Mouse (Mus musculus) hematopoietic stem cell, adult 5-6 weeks (primary cell): ENCODE measurements around the gene Trarg1. TPM values are rescaled to one million over a fixed set of nuclear protein-coding genes. Genes with fewer than 3 reads are reported as not detected.

Experiments
- ATAC-seq, 2 experiments: fragments of 125-278 bp in 1 of 2; replicated peaks in 1 of 2; 2 replicates each; pipeline ENCODE4 v1.8.0; 2016 to 2017; ENCODE audit warnings: inconsistent platforms in 2 of 2, mild to moderate bottlenecking in 2 of 2, moderate number of reproducible peaks in 2 of 2, low read depth in 1 of 2, moderate TSS enrichment in 1 of 2; ENCODE audit not compliant: low FRiP score in 2 of 2, poor library complexity in 2 of 2, severe bottlenecking in 2 of 2, insufficient read depth in 1 of 2, low TSS enrichment in 1 of 2
- total RNA-seq: library from RNA; stranded (forward); fragments of 172-1452, 232-1000 nt; gene quantifications from 2 replicates; pipeline ENCODE4 v1.2.3, GENCODE M21; 2017

The Trarg1 gene
- total RNA-seq, 1 experiment from 2014 or later: not detected

DNA sequence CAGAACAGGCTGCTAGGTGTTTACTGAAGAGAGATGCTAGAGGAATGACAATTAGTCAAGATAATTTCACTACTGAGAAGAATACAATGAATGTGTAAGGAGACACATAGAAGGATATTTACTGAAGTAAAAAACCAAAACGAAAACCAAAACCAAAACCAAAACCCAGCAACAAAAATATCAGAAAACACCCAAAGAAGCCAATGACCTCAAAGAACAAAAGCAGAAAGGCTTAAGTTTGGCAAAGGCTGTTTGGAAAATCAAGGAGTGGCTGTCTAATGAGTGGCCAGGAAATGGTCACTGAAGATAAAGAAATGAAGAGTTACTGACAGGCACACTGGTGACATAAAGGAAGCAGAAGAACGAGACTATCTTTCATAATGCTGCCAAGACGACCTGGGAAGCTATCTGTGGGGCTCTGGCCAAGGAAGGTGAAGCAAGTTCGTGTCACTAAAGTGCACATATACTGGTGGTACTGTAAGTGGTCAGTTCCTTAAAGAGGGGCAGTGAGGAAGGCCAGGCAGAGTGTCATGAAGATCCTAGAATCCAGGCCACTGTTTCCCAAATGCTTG is 56.2 kb downstream of the Trarg1 start:
- ATAC-seq: no peak

DNA sequence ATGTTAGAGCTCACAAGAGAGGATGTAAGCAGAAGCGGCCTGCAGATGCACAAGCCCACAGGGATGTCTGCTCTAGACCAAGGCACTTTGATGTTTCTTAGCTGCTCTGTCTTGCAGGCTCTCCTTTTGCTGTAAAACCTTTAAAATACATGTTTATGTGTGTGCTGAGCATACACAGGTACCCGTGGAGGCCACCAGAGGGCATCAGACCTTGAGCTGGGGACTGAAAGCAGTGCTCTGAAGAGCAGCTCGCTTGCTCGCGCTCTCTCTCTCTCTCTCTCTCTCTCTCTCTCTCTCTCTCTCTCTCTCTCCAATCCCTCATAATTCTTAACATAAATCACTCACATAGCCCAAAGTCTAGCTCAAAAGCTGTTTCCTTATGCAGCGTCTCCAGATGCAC is 59.5 kb downstream of the Trarg1 start:
- ATAC-seq: no peak

DNA sequence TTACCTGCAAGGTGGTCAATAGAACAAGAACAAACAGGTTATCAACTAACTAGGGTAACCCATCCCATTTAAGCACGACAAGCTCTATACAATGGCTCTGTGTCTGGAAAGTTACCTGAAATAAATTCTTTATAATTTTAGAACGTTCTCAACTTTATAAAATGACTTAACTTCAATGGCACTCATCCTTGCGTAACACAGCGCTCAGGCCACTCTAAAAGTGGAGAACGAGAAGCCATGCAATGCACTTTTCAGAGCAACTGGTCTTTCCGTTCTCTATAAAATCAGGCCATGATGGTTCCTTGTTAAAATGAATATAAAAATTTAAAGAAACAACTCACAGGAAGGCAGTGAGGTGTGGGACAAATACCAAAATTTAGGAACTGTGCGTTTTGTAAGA is 62.9 kb downstream of the Trarg1 start:
- no peak for ATAC-seq

- ATAC-seq: no peak
These were observed 64.9 kb downstream of the Trarg1 start for GRCm38 (mm10) chr11:76744550-76744949.

DNA sequence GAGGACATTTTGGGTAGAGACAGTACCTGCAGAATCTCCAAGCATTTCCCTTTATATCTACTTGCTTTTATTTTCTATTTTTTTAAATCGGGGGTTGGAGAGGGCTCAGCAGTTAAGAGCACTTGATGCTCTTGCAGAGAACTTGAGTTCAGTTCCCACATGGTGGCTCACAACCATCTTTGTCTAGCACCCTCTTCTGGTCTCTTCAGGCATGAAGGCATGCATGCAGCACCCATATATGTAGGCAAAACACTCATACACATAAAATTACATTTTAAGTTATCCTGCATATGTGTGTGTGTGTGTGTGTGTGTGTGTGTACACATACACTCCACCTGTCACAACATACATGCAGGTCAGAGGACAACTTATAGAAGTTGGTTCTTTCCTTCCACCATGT is 66.3 kb downstream of the Trarg1 start:
- no peak for ATAC-seq

Other genes with a start within 250 kb of the Trarg1 start
- gene Abr, start 57.5 kb upstream of the Trarg1 start, total RNA-seq: 52.9 and 68.3 TPM in 2 replicates
- gene Bhlha9, start 7.3 kb upstream of the Trarg1 start, total RNA-seq: not detected in 2 replicates
- 48.6 and 99.6 TPM in 2 replicates for gene Gosr1, start 83.8 kb downstream of the Trarg1 start, total RNA-seq
- 10.4 and 16.8 TPM in 2 replicates for gene Cpd, start 167.2 kb downstream of the Trarg1 start, total RNA-seq
- not detected in 2 replicates for gene Tmigd1, start 222.4 kb downstream of the Trarg1 start, total RNA-seq
- gene Blmh, start 245.0 kb downstream of the Trarg1 start, total RNA-seq: 161 and 167 TPM in 2 replicates